Mouse (Mus musculus): Measurements from ENCODE around the gene Pcna. TPM values are rescaled to one million over a fixed set of nuclear protein-coding genes. Genes with fewer than 3 reads are reported as not detected.

Pcna gene
- polyA plus RNA-seq, 1 experiment: not detected

DNA sequence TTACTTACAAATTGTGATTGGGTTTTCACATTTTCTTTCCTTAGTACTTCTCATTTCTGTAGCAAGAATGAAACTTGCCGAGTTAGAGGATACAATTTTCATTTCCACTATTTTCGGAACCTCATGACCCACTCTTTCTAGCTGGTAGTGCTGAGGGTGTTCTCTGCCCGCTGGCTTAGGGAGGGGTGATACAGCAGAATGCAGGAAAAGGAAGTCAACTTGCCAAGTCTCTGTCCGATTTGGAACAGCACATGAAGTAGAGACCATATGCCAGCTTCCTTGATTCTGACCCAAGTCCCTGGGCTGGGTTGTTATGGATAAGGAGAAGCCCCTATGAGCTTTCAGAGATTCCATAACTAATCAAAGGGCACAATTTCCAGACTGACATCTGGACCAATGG lies 28.8 kb downstream of the Pcna start:
- Histone ChIP-seq H3K4me3 (ENCODE audit: insufficient read depth, low read depth, low read length) (no peak overlapping the region), H3K4me1 (ENCODE audit: control insufficient read depth, insufficient read depth, low read length) (peaks cover 9% of the 10 kb centered on the region), H3K27ac (ENCODE audit: insufficient read depth, low read depth, low read length) (no peak overlapping the region)
- 79% methylated on average over 4 of the region's 4 CpGs for WGBS
- TF ChIP-seq POLR2A (IDR thresholded peaks at IDR 0.05; ENCODE audit: insufficient read depth, low read depth, low read length): no peak
- no peak for TF ChIP-seq CTCF (IDR thresholded peaks at IDR 0.05; ENCODE audit: insufficient read depth, low read depth, low read length)

- WGBS: 27% methylated on average over 11 of the region's 11 CpGs
- H3K4me1 ChIP-seq (ENCODE audit: control insufficient read depth, insufficient read depth, low read length): peaks cover 19% of the 10 kb centered on the region
- TF ChIP-seq CTCF (IDR thresholded peaks at IDR 0.05; ENCODE audit: insufficient read depth, low read depth, low read length) (no peak), POLR2A (IDR thresholded peaks at IDR 0.05; ENCODE audit: insufficient read depth, low read depth, low read length) (0 out of 2 replicates have a peak, but pooled peaks have one; percentile 14)
- H3K27ac ChIP-seq (ENCODE audit: insufficient read depth, low read depth, low read length): peak overlapping the region; percentile 94
- H3K4me3 ChIP-seq (ENCODE audit: insufficient read depth, low read depth, low read length): 0 out of 2 replicates have a peak overlapping the region, but pooled peaks have one; percentile 7
These were observed 31.5 kb downstream of the Pcna start for GRCm38 (mm10) chr2:132221611-132222073.

- Histone ChIP-seq H3K4me1 (ENCODE audit: control insufficient read depth, insufficient read depth, low read length) (peaks cover 5% of the 10 kb centered on the region), H3K27ac (ENCODE audit: insufficient read depth, low read depth, low read length) (no peak overlapping the region), H3K4me3 (ENCODE audit: insufficient read depth, low read depth, low read length) (no peak overlapping the region)
- TF ChIP-seq CTCF (IDR thresholded peaks at IDR 0.05; ENCODE audit: insufficient read depth, low read depth, low read length): no peak
- TF ChIP-seq POLR2A (IDR thresholded peaks at IDR 0.05; ENCODE audit: insufficient read depth, low read depth, low read length): no peak
- 87% methylated on average over 5 of the region's 5 CpGs for WGBS
These were observed 41.0 kb downstream of the Pcna start for GRCm38 (mm10) chr2:132211995-132212656.

- H3K27ac ChIP-seq (ENCODE audit: insufficient read depth, low read depth, low read length): no peak overlapping the region
- H3K4me3 ChIP-seq (ENCODE audit: insufficient read depth, low read depth, low read length): no peak overlapping the region
- no peaks in the 10 kb centered on the region for H3K4me1 ChIP-seq (ENCODE audit: control insufficient read depth, insufficient read depth, low read length)
- 90% methylated on average over 9 of the region's 9 CpGs for WGBS
- no peak for TF ChIP-seq CTCF (IDR thresholded peaks at IDR 0.05; ENCODE audit: insufficient read depth, low read depth, low read length)
- no peak for TF ChIP-seq POLR2A (IDR thresholded peaks at IDR 0.05; ENCODE audit: insufficient read depth, low read depth, low read length)
These were observed 42.3 kb downstream of the Pcna start for GRCm38 (mm10) chr2:132210806-132211312.

DNA sequence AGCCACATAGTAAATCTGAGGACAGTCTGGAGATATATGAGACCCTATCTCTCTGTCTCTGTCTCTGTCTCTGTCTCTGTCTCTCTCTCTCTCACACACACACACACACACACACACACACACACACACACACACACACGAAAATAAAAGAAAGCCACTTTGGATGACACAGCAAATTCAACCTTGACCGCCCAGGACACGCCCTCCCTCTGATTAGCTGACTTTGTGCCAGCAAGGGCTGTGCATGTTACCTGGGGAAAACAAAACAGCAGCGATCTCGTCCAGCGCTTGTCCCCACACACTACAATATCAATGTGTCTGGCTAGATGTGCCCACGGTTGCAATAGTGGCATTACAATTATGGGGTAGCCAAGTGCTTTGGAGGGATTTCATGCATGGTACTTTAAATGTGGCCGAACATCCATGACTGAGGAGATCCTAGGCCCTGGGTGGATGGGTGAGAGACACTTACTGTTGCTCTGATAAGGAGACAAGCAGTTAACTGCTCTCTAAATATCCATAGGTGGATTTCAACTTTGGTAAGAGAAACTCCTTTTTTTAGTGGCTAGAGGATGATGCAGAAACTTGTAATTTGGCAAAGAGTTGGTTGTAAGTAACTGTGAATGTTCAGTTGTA lies 44.8 kb downstream of the Pcna start:
- Histone ChIP-seq H3K27ac (ENCODE audit: insufficient read depth, low read depth, low read length) (no peak overlapping the region), H3K4me3 (ENCODE audit: insufficient read depth, low read depth, low read length) (no peak overlapping the region), H3K4me1 (ENCODE audit: control insufficient read depth, insufficient read depth, low read length) (no peaks in the 10 kb centered on the region)
- 82% methylated on average over 8 of the region's 8 CpGs for WGBS
- TF ChIP-seq POLR2A (IDR thresholded peaks at IDR 0.05; ENCODE audit: insufficient read depth, low read depth, low read length) (no peak), CTCF (IDR thresholded peaks at IDR 0.05; ENCODE audit: insufficient read depth, low read depth, low read length) (no peak)

DNA sequence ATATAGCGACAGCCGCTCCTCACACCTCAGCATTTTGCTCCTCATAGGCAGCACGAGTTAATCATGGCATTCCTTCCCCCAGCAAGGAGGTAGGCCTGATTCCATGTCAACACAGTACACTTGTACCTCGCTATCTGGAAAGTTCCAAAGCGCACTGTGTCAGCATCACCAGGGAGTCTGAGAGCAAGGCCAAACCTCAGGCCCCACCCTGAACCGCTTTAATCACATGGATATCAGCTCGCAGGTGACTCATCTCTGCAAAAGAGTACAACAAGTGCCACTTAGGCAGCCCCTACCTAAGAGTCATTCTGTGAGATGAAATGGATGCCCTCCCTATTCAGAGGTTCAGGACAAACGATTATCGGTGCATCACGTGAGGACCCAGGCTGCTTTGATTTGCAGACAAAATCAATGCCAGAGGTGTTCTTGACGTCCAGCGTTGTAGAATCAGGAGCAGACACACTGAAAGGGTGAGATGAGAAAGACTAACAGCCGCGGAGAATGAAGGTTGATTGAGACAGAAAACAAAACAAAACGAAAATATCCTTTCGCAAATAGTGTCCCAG lies 46.7 kb downstream of the Pcna start:
- Histone ChIP-seq H3K4me3 (ENCODE audit: insufficient read depth, low read depth, low read length) (no peak overlapping the region), H3K27ac (ENCODE audit: insufficient read depth, low read depth, low read length) (no peak overlapping the region), H3K4me1 (ENCODE audit: control insufficient read depth, insufficient read depth, low read length) (no peaks in the 10 kb centered on the region)
- no peak for TF ChIP-seq CTCF (IDR thresholded peaks at IDR 0.05; ENCODE audit: insufficient read depth, low read depth, low read length)
- TF ChIP-seq POLR2A (IDR thresholded peaks at IDR 0.05; ENCODE audit: insufficient read depth, low read depth, low read length): no peak
- 86% methylated on average over 16 of the region's 16 CpGs for WGBS

- Histone ChIP-seq H3K27ac (ENCODE audit: insufficient read depth, low read depth, low read length) (no peak overlapping the region), H3K4me1 (ENCODE audit: control insufficient read depth, insufficient read depth, low read length) (no peaks in the 10 kb centered on the region), H3K4me3 (ENCODE audit: insufficient read depth, low read depth, low read length) (no peak overlapping the region)
- WGBS: 90% methylated on average over 4 of the region's 4 CpGs
- TF ChIP-seq CTCF (IDR thresholded peaks at IDR 0.05; ENCODE audit: insufficient read depth, low read depth, low read length) (no peak), POLR2A (IDR thresholded peaks at IDR 0.05; ENCODE audit: insufficient read depth, low read depth, low read length) (no peak)
These were observed 47.6 kb downstream of the Pcna start for GRCm38 (mm10) chr2:132205549-132205948.

GRCm38 (mm10) chr2:132203773-132204172 lies 49.3 kb downstream of the Pcna start:
- H3K4me3 ChIP-seq (ENCODE audit: insufficient read depth, low read depth, low read length): no peak overlapping the region
- TF ChIP-seq POLR2A (IDR thresholded peaks at IDR 0.05; ENCODE audit: insufficient read depth, low read depth, low read length) (no peak), CTCF (IDR thresholded peaks at IDR 0.05; ENCODE audit: insufficient read depth, low read depth, low read length) (no peak)
- H3K27ac ChIP-seq (ENCODE audit: insufficient read depth, low read depth, low read length): no peak overlapping the region
- no peaks in the 10 kb centered on the region for H3K4me1 ChIP-seq (ENCODE audit: control insufficient read depth, insufficient read depth, low read length)
- 93% methylated on average over 3 of the region's 3 CpGs for WGBS

GRCm38 (mm10) chr2:132203186-132203585 lies 49.9 kb downstream of the Pcna start:
- no peak for TF ChIP-seq CTCF (IDR thresholded peaks at IDR 0.05; ENCODE audit: insufficient read depth, low read depth, low read length)
- TF ChIP-seq POLR2A (IDR thresholded peaks at IDR 0.05; ENCODE audit: insufficient read depth, low read depth, low read length): no peak
- no peaks in the 10 kb centered on the region for H3K4me1 ChIP-seq (ENCODE audit: control insufficient read depth, insufficient read depth, low read length)
- H3K27ac ChIP-seq (ENCODE audit: insufficient read depth, low read depth, low read length): no peak overlapping the region
- WGBS: 77% methylated on average over 3 of the region's 3 CpGs
- H3K4me3 ChIP-seq (ENCODE audit: insufficient read depth, low read depth, low read length): no peak overlapping the region

Other genes with a start within 250 kb of the Pcna start
- not detected in 2 replicates for gene Rassf2, start 223.1 kb downstream of the Pcna start, polyA plus RNA-seq (2012; ENCODE audit: insufficient read depth, insufficient read length, low replicate concordance, missing spikeins)
- not detected in 2 replicates for gene Slc23a2, start 108.2 kb downstream of the Pcna start, polyA plus RNA-seq (2012; ENCODE audit: insufficient read depth, insufficient read length, low replicate concordance, missing spikeins)
- 288 TPM in 1 of 2 replicates, not detected in the other for gene Tmem230, start 5.5 kb downstream of the Pcna start, polyA plus RNA-seq (2012; ENCODE audit: insufficient read depth, insufficient read length, low replicate concordance, missing spikeins)
- 109 and 181 TPM in 2 replicates for gene Cds2, start 9.8 kb upstream of the Pcna start, polyA plus RNA-seq (2012; ENCODE audit: insufficient read depth, insufficient read length, low replicate concordance, missing spikeins)
- not detected in 2 replicates for gene Prokr2, start 132.1 kb upstream of the Pcna start, polyA plus RNA-seq (2012; ENCODE audit: insufficient read depth, insufficient read length, low replicate concordance, missing spikeins)

All from olfactory bulb, adult 2 months (tissue).